Mouse (Mus musculus) liver, adult 2 months (tissue): ENCODE results near the gene Slc22a20. TPM values are rescaled to one million over a fixed set of nuclear protein-coding genes. Genes with fewer than 3 reads are reported as not detected.
A peak's percentile ranks its signal among the peaks of the same experiment; 100 is the strongest.

ENCODE experiments used
- DNase-seq: peaks from one replicate; pipeline ENCODE4 v3.0.0-alpha.2; 2011; ENCODE audit warnings: low read depth, low spot score; ENCODE audit errors: extremely low read depth
- H3K27ac ChIP-seq: fragments of 200-500 bp; replicated peaks from 2 replicates; pipeline ENCODE4 v1.5.1; 2012; ENCODE audit warnings: low read depth, mild to moderate bottlenecking, control low read depth, inconsistent platforms, low read length; ENCODE audit not compliant: insufficient read depth
- H3K27me3 ChIP-seq: fragments of 200-500 bp; 2 replicates; pipeline ENCODE4 v1.6.1; 2012; ENCODE audit warnings: mild to moderate bottlenecking, moderate library complexity, low read length, inconsistent platforms; ENCODE audit not compliant: control insufficient read depth, insufficient read depth
- H3K36me3 ChIP-seq: fragments of 200-500 bp; 2 replicates; pipeline ENCODE4 v1.6.1; 2012; ENCODE audit warnings: low read length, inconsistent platforms; ENCODE audit not compliant: control insufficient read depth, insufficient read depth
- H3K4me1 ChIP-seq: fragments of 200-500 bp; 2 replicates; pipeline ENCODE4 v1.6.1; 2011; ENCODE audit warnings: low read length; ENCODE audit not compliant: control insufficient read depth, insufficient read depth
- H3K4me3 ChIP-seq: fragments of 200-500 bp; 2 replicates; pipeline ENCODE4 v1.5.1; 2011; ENCODE audit warnings: low read depth, mild to moderate bottlenecking, control low read depth, low read length, moderate library complexity; ENCODE audit not compliant: insufficient read depth
- H3K79me2 ChIP-seq: fragments of 200-500 bp; 2 replicates; pipeline ENCODE4 v1.6.1; 2012; ENCODE audit warnings: inconsistent platforms, mild to moderate bottlenecking, low read length, moderate library complexity; ENCODE audit not compliant: control insufficient read depth, insufficient read depth
- H3K9ac ChIP-seq: fragments of 200-500 bp; 2 replicates; pipeline ENCODE4 v1.6.1; 2012; ENCODE audit warnings: low read depth, mild to moderate bottlenecking, control low read depth, inconsistent platforms, low read length
- CTCF ChIP-seq: fragments of 200-500 bp; IDR thresholded peaks from 2 replicates; pipeline ENCODE4 v1.5.1; 2011; ENCODE audit warnings: low read depth, low read length, control low read depth
- POLR2A ChIP-seq: fragments of 200-500 bp; IDR thresholded peaks from 2 replicates; pipeline ENCODE4 v1.6.1; 2011; ENCODE audit warnings: low read length, control low read depth; ENCODE audit not compliant: insufficient read depth; ENCODE audit errors: extremely low read depth
- WGBS: fragments of 180-500 bp; shearing (Covaris S2); methylation state at CpG from one replicate; pipeline ENCODE4 v1.1.7; 2018; 5-methylcytosine and 5-hydroxymethylcytosine counted together
- polyA plus RNA-seq: library from polyadenylated mRNA; depleted of rRNA; stranded (reverse); fragments of >200 nt; gene quantifications from 2 replicates; pipeline ENCODE4 v1.2.3, GENCODE M21; 2012
- total RNA-seq: library from RNA; depleted of rRNA; stranded (reverse); fragments of >200 nt; gene quantifications from 2 replicates; pipeline ENCODE4 v1.2.3, GENCODE M21; 2014

Slc22a20 gene
- total and polyA plus RNA-seq, 2 experiments, result not detected

DNA sequence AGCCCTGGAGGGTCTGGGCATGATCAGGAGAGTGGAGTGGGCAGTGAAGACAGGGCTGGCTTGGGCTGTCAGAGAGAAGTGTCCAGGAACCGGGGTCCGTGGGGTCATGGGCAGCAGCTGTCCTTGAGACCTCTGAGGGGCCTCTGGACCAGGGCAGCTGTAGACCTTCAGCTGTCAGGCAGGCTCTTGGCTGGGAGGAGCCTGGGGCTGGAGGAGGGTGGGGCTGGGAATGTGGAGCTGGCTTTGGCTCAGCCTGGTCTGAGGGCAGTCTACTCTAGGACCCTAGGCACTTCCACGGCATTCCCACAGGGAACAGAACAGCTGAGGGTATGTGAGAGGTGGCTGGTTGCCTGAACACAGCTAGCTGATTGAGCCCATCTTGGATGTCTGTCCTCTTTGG lies 50.7 kb downstream of the Slc22a20 start:
- DNase-seq, result no peak
- TF ChIP-seq CTCF (no peak), POLR2A (no peak)
- 50% methylated on average over 3 of the region's 3 CpGs for WGBS

GRCm38 (mm10) chr19:5929634-5930596 lies 56.0 kb downstream of the Slc22a20 start:
- Histone ChIP-seq H3K27me3 (no peaks in the 10 kb centered on the region), H3K9ac (no peak overlapping the region), H3K36me3 (no peaks in the 10 kb centered on the region), H3K4me1 (0 out of 2 replicates have a peak, but pooled peaks cover 3% of the 10 kb centered on the region), H3K79me2 (no peaks in the 10 kb centered on the region), H3K27ac (peak overlapping the region; percentile 67), H3K4me3 (no peak overlapping the region)
- no peak for TF ChIP-seq POLR2A
- TF ChIP-seq CTCF, result no peak
- no peak for DNase-seq
- 73% methylated on average over 14 of the region's 14 CpGs for WGBS

More for the DNA sequence above, 50.7 kb downstream of the Slc22a20 start:
- Histone ChIP-seq H3K4me1 (peaks cover 4% of the 10 kb centered on the region; the same call in 1 of the 2 replicates), H3K79me2 (no peaks in the 10 kb centered on the region), H3K4me3 (no peak overlapping the region), H3K27me3 (no peaks in the 10 kb centered on the region), H3K36me3 (no peaks in the 10 kb centered on the region), H3K9ac (no peak overlapping the region), H3K27ac (peak overlapping the region; percentile 37)

DNA sequence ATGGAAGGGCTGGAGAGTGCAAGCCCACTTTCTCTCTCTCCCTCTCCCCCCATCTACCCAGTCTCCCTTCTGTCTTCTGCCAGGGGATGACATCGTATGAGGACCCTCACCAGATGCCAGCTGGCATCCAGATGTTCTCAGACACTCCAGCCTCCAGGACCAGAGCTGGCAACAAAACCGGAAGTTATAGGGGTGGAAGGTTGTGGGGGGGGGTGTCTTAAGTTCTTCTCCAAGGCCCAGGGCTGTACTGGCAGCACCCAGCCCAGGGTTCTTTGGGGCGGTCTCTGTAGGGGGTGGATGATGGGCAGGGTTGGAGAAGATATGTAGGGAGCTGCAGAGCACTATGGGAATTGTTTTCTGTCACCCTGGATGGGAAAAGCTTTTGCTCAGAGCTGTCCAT lies 57.4 kb downstream of the Slc22a20 start:
- no peak overlapping the region for H3K9ac ChIP-seq
- H3K4me1 ChIP-seq, result 0 out of 2 replicates have a peak, but pooled peaks cover 3% of the 10 kb centered on the region
- WGBS, result 67% methylated on average over 3 of the region's 3 CpGs
- TF ChIP-seq POLR2A (no peak), CTCF (no peak)
- H3K36me3 ChIP-seq, result no peaks in the 10 kb centered on the region
- no peak overlapping the region for H3K4me3 ChIP-seq
- no peaks in the 10 kb centered on the region for H3K79me2 ChIP-seq
- no peak for DNase-seq
- no peak overlapping the region for H3K27ac ChIP-seq
- no peaks in the 10 kb centered on the region for H3K27me3 ChIP-seq

DNA sequence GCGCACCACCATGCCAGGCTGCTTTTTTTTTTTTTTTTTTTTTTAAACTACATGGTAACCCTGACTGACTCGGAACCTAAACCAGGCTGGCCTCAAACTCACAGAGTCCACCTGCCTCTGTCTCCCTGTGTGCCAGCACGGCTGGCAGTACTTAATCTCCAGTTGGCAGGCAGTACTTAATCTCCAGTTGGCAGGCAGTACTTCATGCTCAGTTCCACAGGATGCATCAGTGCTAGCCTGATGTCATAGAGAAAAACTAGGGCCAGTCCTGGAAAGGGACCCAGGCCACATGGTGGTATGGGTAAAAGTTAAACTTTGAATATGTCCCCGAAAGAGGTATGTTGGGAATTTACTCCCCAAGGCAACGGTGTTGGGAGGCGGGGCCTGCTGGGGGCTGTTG lies 57.8 kb downstream of the Slc22a20 start:
- no peaks in the 10 kb centered on the region for H3K79me2 ChIP-seq
- WGBS, result 75% methylated on average over 6 of the region's 6 CpGs
- no peaks in the 10 kb centered on the region for H3K36me3 ChIP-seq
- DNase-seq, result no peak
- no peak for TF ChIP-seq CTCF
- no peak for TF ChIP-seq POLR2A
- H3K27ac ChIP-seq, result no peak overlapping the region
- no peak overlapping the region for H3K4me3 ChIP-seq
- H3K4me1 ChIP-seq, result 0 out of 2 replicates have a peak, but pooled peaks cover 3% of the 10 kb centered on the region
- H3K27me3 ChIP-seq, result no peaks in the 10 kb centered on the region
- H3K9ac ChIP-seq, result no peak overlapping the region

GRCm38 (mm10) chr19:5927532-5927931 lies 58.4 kb downstream of the Slc22a20 start:
- Histone ChIP-seq H3K27me3 (no peaks in the 10 kb centered on the region), H3K4me1 (0 out of 2 replicates have a peak, but pooled peaks cover 3% of the 10 kb centered on the region), H3K27ac (no peak overlapping the region), H3K9ac (no peak overlapping the region), H3K79me2 (no peaks in the 10 kb centered on the region), H3K36me3 (no peaks in the 10 kb centered on the region), H3K4me3 (no peak overlapping the region)
- DNase-seq, result no peak
- WGBS, result 84% methylated on average over 8 of the region's 8 CpGs
- TF ChIP-seq POLR2A, result no peak

DNA sequence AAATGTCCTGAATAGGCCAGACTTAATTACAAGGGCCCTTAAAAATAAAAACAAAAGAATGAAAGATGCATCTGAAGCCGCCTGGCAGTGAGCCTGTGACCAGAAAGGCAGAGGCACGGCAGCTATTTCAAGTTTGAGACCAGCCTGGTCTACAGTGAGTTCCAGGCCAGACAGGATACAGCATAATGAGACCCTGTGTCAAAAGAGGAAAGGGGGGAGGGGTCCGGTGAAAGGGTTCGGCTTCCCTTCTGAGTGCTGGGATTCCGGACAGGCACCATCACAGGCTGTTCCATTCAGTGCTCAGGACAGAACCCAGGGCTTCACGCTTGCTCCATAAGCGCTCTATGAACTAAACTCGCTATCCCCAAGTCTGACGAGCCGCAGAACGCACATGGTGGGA lies 58.9 kb downstream of the Slc22a20 start:
- no peaks in the 10 kb centered on the region for H3K27me3 ChIP-seq
- TF ChIP-seq POLR2A (no peak), CTCF (no peak)
- H3K4me3 ChIP-seq, result no peak overlapping the region
- 81% methylated on average over 11 of the region's 11 CpGs for WGBS
- no peak for DNase-seq
- 0 out of 2 replicates have a peak, but pooled peaks cover 3% of the 10 kb centered on the region for H3K4me1 ChIP-seq
- H3K27ac ChIP-seq, result no peak overlapping the region
- H3K79me2 ChIP-seq, result no peaks in the 10 kb centered on the region
- no peak overlapping the region for H3K9ac ChIP-seq
- no peaks in the 10 kb centered on the region for H3K36me3 ChIP-seq
